8 mouse cellular contexts compared by ENCODE assay signal in the genomic region with DNA sequence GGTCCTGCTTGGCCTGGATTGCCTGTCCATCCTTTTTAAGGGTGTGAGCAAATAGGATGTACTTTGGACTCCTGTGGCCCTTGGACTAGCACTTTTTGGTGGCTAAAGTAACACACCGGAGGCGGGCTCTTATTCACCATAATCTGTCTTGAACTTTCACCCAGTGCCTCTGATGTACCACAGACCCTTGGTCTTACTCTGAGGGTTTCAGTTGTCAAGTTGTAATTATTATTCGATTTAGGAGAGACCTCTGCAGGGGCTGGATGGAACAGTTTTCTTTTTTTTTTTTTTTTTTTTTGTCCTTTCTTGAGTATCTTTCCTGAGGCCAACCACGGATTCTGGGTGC. TPM values are rescaled to one million over a fixed set of nuclear protein-coding genes. Genes with fewer than 3 reads are reported as not detected.
DNase-seq lines count a peak whose midpoint lies in the region; ATAC-seq and TF ChIP-seq lines count a peak whose summit lies in the region.

No protein-coding gene starts in this region.

- peaks cover 45% of the 10 kb centered on the region for H3K4me1 ChIP-seq in G1E (ENCODE audit: insufficient read depth, low read depth, low read length)
- peaks cover 22% of the 10 kb centered on the region for H3K4me1 ChIP-seq in hindbrain, embryonic 13.5 days (replicated peaks)
- peaks cover 4 to 10% of the 10 kb centered on the region in 2 experiments; a peak in 3 of 4 replicates for H3K4me1 ChIP-seq in liver, embryonic 14.5 days (replicated peaks; ENCODE audit: control insufficient read depth in 2 of 2, insufficient read depth in 2 of 2, low read length in 1 of 2)

- no peak for TF ChIP-seq CTCF in gastrocnemius, adult 2 months (IDR thresholded peaks at IDR 0.05)
- TF ChIP-seq CTCF in G1E (IDR thresholded peaks at IDR 0.05; ENCODE audit: low read depth, low read length) = no peak
- no peak for TF ChIP-seq CTCF in liver, embryonic 14.5 days (IDR thresholded peaks at IDR 0.05; ENCODE audit: low read depth)

- H3K27me3 ChIP-seq in G1E (ENCODE audit: insufficient read depth, low read length) = no peaks in the 10 kb centered on the region
- H3K27me3 ChIP-seq in hindbrain, embryonic 13.5 days = no peaks in the 10 kb centered on the region
- H3K27me3 ChIP-seq in liver, embryonic 14.5 days (ENCODE audit: control insufficient read depth, insufficient read depth, low read length) = no peaks in the 10 kb centered on the region

- peak overlapping the region; percentile 95 for H3K27ac ChIP-seq in gastrocnemius, adult 2 months
- H3K27ac ChIP-seq in hindbrain, embryonic 13.5 days = peak overlapping the region; percentile 89
- H3K27ac ChIP-seq in liver, embryonic 14.5 days = no peak overlapping the region

- WGBS in hindbrain, embryonic 13.5 days = 46% methylated on average over 4 of the region's 4 CpGs
- WGBS in liver, embryonic 14.5 days (ENCODE audit: insufficient replicate concordance) = 19% methylated on average over 4 of the region's 4 CpGs

- intact Hi-C loops in gastrocnemius, adult 2 months (cut with DNase I) = loop anchor here (5.0 kb wide), 1 partner anchor 71 kb away; the partner anchor contains the start of gene Tcf25
- intact Hi-C loops in gastrocnemius, postnatal 14 days (cut with DNase I; ENCODE audit: low total_unique reads) = no loop called here

- TF ChIP-seq EP300 in liver, embryonic 14.5 days (IDR thresholded peaks at IDR 0.05; ENCODE audit: low read depth) = no peak

- ATAC-seq in G1E (ENCODE audit: extremely low read depth, insufficient number of reproducible peaks, low FRiP score, poor library complexity, severe bottlenecking) = no peak
- no peak for ATAC-seq in hindbrain, embryonic 13.5 days (ENCODE audit: low FRiP score)
- no peak for ATAC-seq in liver, embryonic 14.5 days (ENCODE audit: insufficient read depth)
- ATAC-seq in granulocyte monocyte progenitor cell, adult 5-6 weeks (replicated peaks; ENCODE audit: poor library complexity, severe bottlenecking) = no peak

- no peak for DNase-seq in gastrocnemius, adult 2 months
- no peak for DNase-seq in gastrocnemius, postnatal 14 days
- DNase-seq in G1E (ENCODE audit: low spot score) = peak; percentile 31
- no peak for DNase-seq in liver, embryonic 14.5 days (ENCODE audit: low read depth in 3 of 3, low spot score in 3 of 3)
- DNase-seq in ovary, postnatal 36 days (ENCODE audit: low spot score) = no peak
- no peak for DNase-seq in yolk sac, embryonic 10.5 days (ENCODE audit: low spot score)

- peaks cover 31% of the 10 kb centered on the region for H3K36me3 ChIP-seq in G1E (replicated peaks)
- H3K36me3 ChIP-seq in hindbrain, embryonic 13.5 days = peaks cover 19% of the 10 kb centered on the region; the same call in 1 of the 2 replicates
- H3K36me3 ChIP-seq in liver, embryonic 14.5 days (replicated peaks; ENCODE audit: control insufficient read depth, insufficient read depth, low read depth) = no peaks in the 10 kb centered on the region

- H3K4me3 ChIP-seq in gastrocnemius, adult 2 months = peak overlapping the region; percentile 78
- peak overlapping the region; percentile 81 for H3K4me3 ChIP-seq in G1E (ENCODE audit: low read depth, low read length)
- H3K4me3 ChIP-seq in hindbrain, embryonic 13.5 days = peak overlapping the region; percentile 66
- peak overlapping the region; percentile 72 to 85 for H3K4me3 ChIP-seq in liver, embryonic 14.5 days (ENCODE audit: insufficient read depth in 1 of 2, low read depth in 2 of 2, low read length in 2 of 2)

- H3K9me3 ChIP-seq in G1E (replicated peaks) = 0 out of 2 replicates have a peak, but pooled peaks cover 2% of the 10 kb centered on the region
- no peaks in the 10 kb centered on the region for H3K9me3 ChIP-seq in hindbrain, embryonic 13.5 days
- H3K9me3 ChIP-seq in liver, embryonic 14.5 days (ENCODE audit: control insufficient read depth, low read length) = no peaks in the 10 kb centered on the region

- peak overlapping the region; percentile 72 for H3K4me2 ChIP-seq in hindbrain, embryonic 13.5 days
- peak overlapping the region; percentile 81 for H3K4me2 ChIP-seq in liver, embryonic 14.5 days (ENCODE audit: low read depth)

- peak overlapping the region; percentile 91 for H3K9ac ChIP-seq in hindbrain, embryonic 13.5 days
- peak overlapping the region; percentile 69 for H3K9ac ChIP-seq in liver, embryonic 14.5 days (replicated peaks)

RNA-seq across cellular contexts. Expression of gene Def8, which starts 20.2 kb away (rescaled TPM):
- total RNA-seq in gastrocnemius, adult 2 months (2021) = 10 to 100 TPM; 38.5 to 39.1 TPM
- total RNA-seq in gastrocnemius, postnatal 14 days (2021) = 10 to 100 TPM; 36.2 to 36.3 TPM
- total RNA-seq in G1E (2014; fragmentation: Nextera tagmentation) = 14.4 and 18.6 TPM in 2 replicates
- total RNA-seq in G1E (2017) = 12.6 and 15.1 TPM in 2 replicates
- polyA plus RNA-seq in G1E (2012) = 11.4 and 16.7 TPM in 2 replicates
- polyA plus RNA-seq in hindbrain, embryonic 13.5 days (2015; fragmentation: Nextera tagmentation; extraction: Ambion mirVana) = 42.2 and 44.3 TPM in 2 replicates
- polyA plus RNA-seq in liver, embryonic 14.5 days (2012; rRNA removed) = 7.1 and 8.0 TPM in 2 replicates
- 10.5 and 12.6 TPM in 2 replicates for polyA plus RNA-seq in liver, embryonic 14.5 days (2014; fragmentation: Nextera tagmentation; extraction: Ambion mirVana)
- 55.6 and 58.3 TPM in 2 replicates for total RNA-seq in granulocyte monocyte progenitor cell, adult 5-6 weeks (2014; fragmentation: Nextera tagmentation)
- 57.5 and 75.5 TPM in 2 replicates for total RNA-seq in granulocyte monocyte progenitor cell, adult 5-6 weeks (2017)

RNA-seq across cellular contexts. Expression of gene Tubb3, which starts 32.3 kb away (rescaled TPM):
- total RNA-seq in gastrocnemius, adult 2 months (2021) = not detected
- under 1 TPM in 1 of 2 experiments, not detected in 1; 0.16 TPM for total RNA-seq in gastrocnemius, postnatal 14 days (2021)
- total RNA-seq in G1E (2014; fragmentation: Nextera tagmentation) = not detected in 2 replicates
- 0.41 and 0.71 TPM in 2 replicates for total RNA-seq in G1E (2017)
- 0.14 and 0.22 TPM in 2 replicates for polyA plus RNA-seq in G1E (2012)
- 1,817 and 1,895 TPM in 2 replicates for polyA plus RNA-seq in hindbrain, embryonic 13.5 days (2015; fragmentation: Nextera tagmentation; extraction: Ambion mirVana)
- 0.70 and 3.8 TPM in 2 replicates for polyA plus RNA-seq in liver, embryonic 14.5 days (2012; rRNA removed)
- 0.29 and 0.42 TPM in 2 replicates for polyA plus RNA-seq in liver, embryonic 14.5 days (2014; fragmentation: Nextera tagmentation; extraction: Ambion mirVana)
- total RNA-seq in granulocyte monocyte progenitor cell, adult 5-6 weeks (2014; fragmentation: Nextera tagmentation) = not detected in 2 replicates
- total RNA-seq in granulocyte monocyte progenitor cell, adult 5-6 weeks (2017) = not detected in 2 replicates

RNA-seq across cellular contexts. Expression of gene Afg3l1, which starts 34.2 kb away (rescaled TPM):
- total RNA-seq in gastrocnemius, adult 2 months (2021) = 10 to 100 TPM; 37.5 to 44.5 TPM
- total RNA-seq in gastrocnemius, postnatal 14 days (2021) = 10 to 100 TPM; 35.4 to 36.3 TPM
- total RNA-seq in G1E (2014; fragmentation: Nextera tagmentation) (18.2 and 24.7 TPM in 2 replicates), G1E (2017) (14.2 and 20.5 TPM in 2 replicates)
- 24.9 and 29.6 TPM in 2 replicates for polyA plus RNA-seq in G1E (2012)
- polyA plus RNA-seq in hindbrain, embryonic 13.5 days (2015; fragmentation: Nextera tagmentation; extraction: Ambion mirVana) = 57.8 and 62.4 TPM in 2 replicates
- polyA plus RNA-seq in liver, embryonic 14.5 days (2012; rRNA removed) = 11.0 and 12.6 TPM in 2 replicates
- 13.4 and 13.5 TPM in 2 replicates for polyA plus RNA-seq in liver, embryonic 14.5 days (2014; fragmentation: Nextera tagmentation; extraction: Ambion mirVana)
- total RNA-seq in granulocyte monocyte progenitor cell, adult 5-6 weeks (2014; fragmentation: Nextera tagmentation) = 38.4 and 42.1 TPM in 2 replicates
- total RNA-seq in granulocyte monocyte progenitor cell, adult 5-6 weeks (2017) = 21.2 and 25.0 TPM in 2 replicates

RNA-seq across cellular contexts. Expression of gene Mc1r, which starts 36.6 kb away (rescaled TPM):
- not detected for total RNA-seq in gastrocnemius, adult 2 months (2021)
- not detected for total RNA-seq in gastrocnemius, postnatal 14 days (2021)
- total RNA-seq in G1E (2014; fragmentation: Nextera tagmentation) (not detected in 2 replicates), G1E (2017) (0.12 and 0.27 TPM in 2 replicates)
- polyA plus RNA-seq in G1E (2012) = 0.01 and 0.02 TPM in 2 replicates
- 0.17 TPM in 2 replicates for polyA plus RNA-seq in hindbrain, embryonic 13.5 days (2015; fragmentation: Nextera tagmentation; extraction: Ambion mirVana)
- polyA plus RNA-seq in liver, embryonic 14.5 days (2012; rRNA removed) = 0.03 TPM in 2 replicates
- polyA plus RNA-seq in liver, embryonic 14.5 days (2014; fragmentation: Nextera tagmentation; extraction: Ambion mirVana) = not detected in 2 replicates
- 0.28 TPM in 1 of 2 replicates, not detected in the other for total RNA-seq in granulocyte monocyte progenitor cell, adult 5-6 weeks (2014; fragmentation: Nextera tagmentation)
- total RNA-seq in granulocyte monocyte progenitor cell, adult 5-6 weeks (2017) = 0.05 TPM in 1 of 2 replicates, not detected in the other
